Mouse (Mus musculus): ENCODE measurements around the gene Praf2.
"Not testable (repeated sequence)": the region's sequence is repeated elsewhere in the genome, so short reads cannot be mapped to it uniquely, and the experiment has no call there.

Praf2 gene

GRCm38 (mm10) chrX:7728215-7728921 lies at the start of gene Praf2:
TSS of gene Praf2 (plus strand) at chrX:7728439.
- ATAC-seq (ENCODE audit: insufficient number of reproducible peaks, low FRiP score, low TSS enrichment), result peak; percentile 94

- ATAC-seq (ENCODE audit: insufficient number of reproducible peaks, low FRiP score, low TSS enrichment), result no peak
These were observed 49.3 kb upstream of the Praf2 start for GRCm38 (mm10) chrX:7678986-7679385.

- peak; percentile 93 for ATAC-seq (ENCODE audit: insufficient number of reproducible peaks, low FRiP score, low TSS enrichment)
These were observed 48.7 kb upstream of the Praf2 start for GRCm38 (mm10) chrX:7679405-7680056.

- peak; percentile 40; the same call in 1 of the 2 replicates for ATAC-seq (ENCODE audit: insufficient number of reproducible peaks, low FRiP score, low TSS enrichment)
These were observed 48.2 kb upstream of the Praf2 start for GRCm38 (mm10) chrX:7680057-7680412.

GRCm38 (mm10) chrX:7680864-7681263 lies 47.4 kb upstream of the Praf2 start, which contains the start of gene Magix:
TSS of gene Magix (minus strand) at chrX:7681251.
- 0 out of 2 replicates have a peak, but pooled peaks have one; percentile 56 for ATAC-seq (ENCODE audit: insufficient number of reproducible peaks, low FRiP score, low TSS enrichment)

- no peak for ATAC-seq (ENCODE audit: insufficient number of reproducible peaks, low FRiP score, low TSS enrichment)
These were observed 39.9 kb upstream of the Praf2 start for GRCm38 (mm10) chrX:7688321-7688720.

GRCm38 (mm10) chrX:7690486-7690885 lies 37.8 kb upstream of the Praf2 start:
- ATAC-seq (ENCODE audit: insufficient number of reproducible peaks, low FRiP score, low TSS enrichment), result no peak

- no peak for ATAC-seq (ENCODE audit: insufficient number of reproducible peaks, low FRiP score, low TSS enrichment)
These were observed 35.4 kb upstream of the Praf2 start for GRCm38 (mm10) chrX:7692862-7693261.

- ATAC-seq (ENCODE audit: insufficient number of reproducible peaks, low FRiP score, low TSS enrichment), result no peak
These were observed 31.7 kb upstream of the Praf2 start for GRCm38 (mm10) chrX:7696520-7696919.

GRCm38 (mm10) chrX:7696954-7697381 lies 31.3 kb upstream of the Praf2 start, which contains the start of gene Gpkow:
TSS of gene Gpkow (plus strand) at chrX:7697131.
- ATAC-seq (ENCODE audit: insufficient number of reproducible peaks, low FRiP score, low TSS enrichment), result peak; percentile 100

- not testable (repeated sequence) for ATAC-seq (ENCODE audit: insufficient number of reproducible peaks, low FRiP score, low TSS enrichment)
These were observed 14.5 kb upstream of the Praf2 start for GRCm38 (mm10) chrX:7713764-7714134.

- ATAC-seq (ENCODE audit: insufficient number of reproducible peaks, low FRiP score, low TSS enrichment), result peak; percentile 95
These were observed 13.9 kb upstream of the Praf2 start, which contains the start of gene Wdr45 for GRCm38 (mm10) chrX:7714135-7714899. TSS of gene Wdr45 (plus strand) at chrX:7714333.

GRCm38 (mm10) chrX:7716058-7716457 lies 12.2 kb upstream of the Praf2 start:
- not testable (repeated sequence) for ATAC-seq (ENCODE audit: insufficient number of reproducible peaks, low FRiP score, low TSS enrichment)

- peak; percentile 90 for ATAC-seq (ENCODE audit: insufficient number of reproducible peaks, low FRiP score, low TSS enrichment)
These were observed 6.5 kb upstream of the Praf2 start, which contains the start of gene Gm45208 for GRCm38 (mm10) chrX:7721514-7722281. TSS of gene Gm45208 (plus strand) at chrX:7722245.

- ATAC-seq (ENCODE audit: insufficient number of reproducible peaks, low FRiP score, low TSS enrichment), result no peak
These were observed 6.0 kb upstream of the Praf2 start for GRCm38 (mm10) chrX:7722282-7722611.

- ATAC-seq (ENCODE audit: insufficient number of reproducible peaks, low FRiP score, low TSS enrichment), result no peak
These were observed 5.5 kb upstream of the Praf2 start for GRCm38 (mm10) chrX:7722691-7723090.

- ATAC-seq (ENCODE audit: insufficient number of reproducible peaks, low FRiP score, low TSS enrichment), result no peak
These were observed 4.1 kb upstream of the Praf2 start for GRCm38 (mm10) chrX:7724135-7724534.

- no peak for ATAC-seq (ENCODE audit: insufficient number of reproducible peaks, low FRiP score, low TSS enrichment)
These were observed 2.4 kb upstream of the Praf2 start for GRCm38 (mm10) chrX:7725841-7726240.

- no peak for ATAC-seq (ENCODE audit: insufficient number of reproducible peaks, low FRiP score, low TSS enrichment)
These were observed 1.1 kb upstream of the Praf2 start for GRCm38 (mm10) chrX:7727176-7727575.

GRCm38 (mm10) chrX:7728922-7729265 lies 655 bp downstream of the Praf2 start:
- no peak for ATAC-seq (ENCODE audit: insufficient number of reproducible peaks, low FRiP score, low TSS enrichment)

All from cerebellum, adult (tissue).